Mouse (Mus musculus) hindbrain, embryonic 16.5 days (tissue): ENCODE data around the gene Gm156. TPM values are rescaled to one million over a fixed set of nuclear protein-coding genes. Genes with fewer than 3 reads are reported as not detected.

Experiments
- ATAC-seq: fragments of 200-750 bp; cut with Nextera tagmentation; 2 replicates; pipeline ENCODE4 v1.8.0; 2017; ENCODE audit warnings: moderate TSS enrichment, moderate library complexity
- H3K27ac ChIP-seq: fragments of 300-500 bp; sonication (generic); 2 replicates; pipeline ENCODE4 v1.5.1; 2014; ENCODE audit warnings: low read depth, mild to moderate bottlenecking, control low read depth, low read length, moderate library complexity
- H3K27me3 ChIP-seq: fragments of 300-500 bp; sonication (generic); replicated peaks from 2 replicates; pipeline ENCODE4 v1.6.1; 2014; ENCODE audit warnings: low read length; ENCODE audit not compliant: control insufficient read depth, insufficient read depth
- H3K36me3 ChIP-seq: fragments of 300-500 bp; sonication (generic); 2 replicates; pipeline ENCODE4 v1.6.1; 2014; ENCODE audit warnings: mild to moderate bottlenecking, low read length, moderate library complexity, mixed read lengths; ENCODE audit not compliant: control insufficient read depth, insufficient read depth
- H3K4me1 ChIP-seq: fragments of 300-500 bp; sonication (generic); 2 replicates; pipeline ENCODE4 v1.6.1; 2014; ENCODE audit warnings: low read depth, low read length; ENCODE audit not compliant: control insufficient read depth, insufficient read depth
- H3K4me2 ChIP-seq: fragments of 300-500 bp; sonication (generic); 2 replicates; pipeline ENCODE4 v1.6.1; 2014; ENCODE audit warnings: mild to moderate bottlenecking, low read length, control low read depth, moderate library complexity
- H3K4me3 ChIP-seq: fragments of 300-500 bp; sonication (generic); 2 replicates; pipeline ENCODE4 v1.5.1; 2014; ENCODE audit warnings: mild to moderate bottlenecking, low read length, control low read depth, moderate library complexity
- H3K9ac ChIP-seq: fragments of 300-500 bp; sonication (generic); 2 replicates; pipeline ENCODE4 v1.6.1; 2014; ENCODE audit warnings: low read depth, mild to moderate bottlenecking, control low read depth, low read length, moderate library complexity
- H3K9me3 ChIP-seq: fragments of 300-500 bp; sonication (generic); 2 replicates; pipeline ENCODE4 v1.6.1; 2014; ENCODE audit warnings: mild to moderate bottlenecking, low read length, moderate library complexity; ENCODE audit not compliant: control insufficient read depth
- WGBS: fragments of 180-500 bp; shearing (Covaris S2); extraction: QIAGEN DNeasy Blood & Tissue Kit; methylation state at CpG from one replicate; pipeline ENCODE4 v1.1.7; 2014; 5-methylcytosine and 5-hydroxymethylcytosine counted together
- polyA plus RNA-seq: library from polyadenylated mRNA; unstranded; fragments of >200 nt; fragmentation: Nextera tagmentation; extraction: Ambion mirVana; gene quantifications from 2 replicates; pipeline ENCODE4 v1.2.1, GENCODE M21; 2015

Gm156 gene
- polyA plus RNA-seq, 1 experiment from 2014 or later: not detected

- Histone ChIP-seq H3K9ac (no peak overlapping the region), H3K9me3 (no peaks in the 10 kb centered on the region), H3K27ac (no peak overlapping the region), H3K36me3 (no peaks in the 10 kb centered on the region), H3K27me3 (no peaks in the 10 kb centered on the region), H3K4me2 (no peak overlapping the region), H3K4me1 (no peaks in the 10 kb centered on the region), H3K4me3 (no peak overlapping the region)
- 95% methylated on average over 1 of the region's 1 CpGs for WGBS
- ATAC-seq: no peak
Observed at GRCm38 (mm10) chr6:129727237-129727636, 56.8 kb downstream of the Gm156 start.

GRCm38 (mm10) chr6:129721390-129721789 is 62.7 kb downstream of the Gm156 start:
- Histone ChIP-seq H3K27ac (no peak overlapping the region), H3K9ac (no peak overlapping the region), H3K9me3 (no peaks in the 10 kb centered on the region), H3K4me2 (no peak overlapping the region), H3K36me3 (no peaks in the 10 kb centered on the region), H3K4me3 (no peak overlapping the region), H3K27me3 (no peaks in the 10 kb centered on the region), H3K4me1 (no peaks in the 10 kb centered on the region)
- ATAC-seq: no peak
- WGBS: 81% methylated on average over 1 of the region's 1 CpGs

- H3K9me3 ChIP-seq: no peaks in the 10 kb centered on the region
- H3K4me3 ChIP-seq: no peak overlapping the region
- no peaks in the 10 kb centered on the region for H3K4me1 ChIP-seq
- no peaks in the 10 kb centered on the region for H3K27me3 ChIP-seq
- no peaks in the 10 kb centered on the region for H3K36me3 ChIP-seq
- H3K27ac ChIP-seq: no peak overlapping the region
- 14% methylated on average over 3 of the region's 3 CpGs for WGBS
- H3K9ac ChIP-seq: no peak overlapping the region
- no peak for ATAC-seq
- H3K4me2 ChIP-seq: no peak overlapping the region
Observed at GRCm38 (mm10) chr6:129720487-129720886, 63.6 kb downstream of the Gm156 start.

GRCm38 (mm10) chr6:129717032-129717431 is 67.0 kb downstream of the Gm156 start, which contains the start of gene Klri1:
Gene Klri1 (minus strand): TSS chr6:129717132.
- no peaks in the 10 kb centered on the region for H3K27me3 ChIP-seq
- H3K9me3 ChIP-seq: no peaks in the 10 kb centered on the region
- H3K27ac ChIP-seq: no peak within 1 kb of the TSS
- H3K4me2 ChIP-seq: no peak within 1 kb of the TSS
- H3K9ac ChIP-seq: no peak within 1 kb of the TSS
- no peaks in the 10 kb centered on the region for H3K36me3 ChIP-seq
- no peaks in the 10 kb centered on the region for H3K4me1 ChIP-seq
- ATAC-seq: no peak
- no peak within 1 kb of the TSS for H3K4me3 ChIP-seq
- 95% methylated on average over 4 of the region's 4 CpGs for WGBS

Other genes with a start within 250 kb of the Gm156 start
- not detected in 2 replicates for gene Klre1, start 206.4 kb downstream of the Gm156 start, polyA plus RNA-seq
- not detected in 2 replicates for gene Klrd1, start 192.5 kb downstream of the Gm156 start, polyA plus RNA-seq
- gene Klrk1, start 160.4 kb downstream of the Gm156 start, polyA plus RNA-seq: 0.25 and 0.26 TPM in 2 replicates
- gene Klrc3, start 140.9 kb downstream of the Gm156 start, polyA plus RNA-seq: not detected in 2 replicates
- not detected in 2 replicates for gene Klrc2, start 123.6 kb downstream of the Gm156 start, polyA plus RNA-seq
- not detected in 2 replicates for gene Klrc1, start 105.3 kb downstream of the Gm156 start, polyA plus RNA-seq
- 0.25 and 0.26 TPM in 2 replicates for gene Klri1, start 67.1 kb downstream of the Gm156 start, polyA plus RNA-seq
- gene Klri2, start 43.8 kb downstream of the Gm156 start, polyA plus RNA-seq: not detected in 2 replicates
- gene Gm17631, start 78.4 kb upstream of the Gm156 start, polyA plus RNA-seq: not detected in 2 replicates
- gene Klra17, start 92.4 kb upstream of the Gm156 start, polyA plus RNA-seq: not detected in 2 replicates
- not detected in 2 replicates for gene Klra5, start 133.4 kb upstream of the Gm156 start, polyA plus RNA-seq
- gene Klra6, start 242.7 kb upstream of the Gm156 start, polyA plus RNA-seq: not detected in 2 replicates